Mouse (Mus musculus): ENCODE results near the gene Zfp383. TPM values are rescaled to one million over a fixed set of nuclear protein-coding genes. Genes with fewer than 3 reads are reported as not detected.

The Zfp383 gene
- polyA plus RNA-seq, 1 experiment from 2014 or later, result 7.2 TPM

- H3K36me3 ChIP-seq (ENCODE audit: poor library complexity, severe bottlenecking), result peaks cover 20% of the 10 kb centered on the region
- H3K9ac ChIP-seq, result peak within 1 kb of the TSS; percentile 71
- peak within 1 kb of the TSS; percentile 58 for H3K4me3 ChIP-seq
- H3K27ac ChIP-seq, result peak within 1 kb of the TSS; percentile 99
- WGBS, result under 1% methylated on average over 22 of the region's 22 CpGs
- peaks cover 29% of the 10 kb centered on the region for H3K4me1 ChIP-seq
- peak within 1 kb of the TSS; percentile 67 for H3K4me2 ChIP-seq
- peak; percentile 84 for ATAC-seq
- no peaks in the 10 kb centered on the region for H3K27me3 ChIP-seq
- no peaks in the 10 kb centered on the region for H3K9me3 ChIP-seq (replicated peaks)
Measured at GRCm38 (mm10) chr7:29905966-29906681, 1.9 kb upstream of the Zfp383 start, which contains the start of gene Zfp27. Gene Zfp27, minus strand, starts transcription at chr7:29906572.

DNA sequence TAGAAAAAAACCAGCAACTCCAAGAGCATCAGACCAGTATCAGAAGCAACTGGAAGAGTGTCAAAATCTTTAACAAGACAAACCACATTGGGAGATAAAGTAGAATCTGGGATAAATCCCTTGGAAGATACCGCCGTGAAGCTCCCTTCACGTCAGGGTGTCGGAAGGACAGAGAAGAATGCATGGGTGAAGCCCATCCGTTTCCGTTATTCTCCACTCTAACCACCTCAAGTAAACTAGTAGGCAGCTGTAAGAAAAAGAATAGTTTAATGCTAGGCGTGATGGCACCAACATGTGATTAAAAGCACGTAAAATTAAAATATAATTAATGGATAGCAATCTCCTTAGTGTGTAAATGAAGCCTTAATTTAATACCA is 1.4 kb upstream of the Zfp383 start:
- Histone ChIP-seq H3K27ac (peak overlapping the region; percentile 99), H3K9ac (peak overlapping the region; percentile 71), H3K36me3 (ENCODE audit: poor library complexity, severe bottlenecking) (peaks cover 19% of the 10 kb centered on the region), H3K27me3 (no peaks in the 10 kb centered on the region), H3K4me3 (peak overlapping the region; percentile 58), H3K4me1 (peaks cover 31% of the 10 kb centered on the region), H3K4me2 (peak overlapping the region; percentile 67), H3K9me3 (replicated peaks) (no peaks in the 10 kb centered on the region)
- no peak for ATAC-seq
- WGBS, result 15% methylated on average over 8 of the region's 8 CpGs

DNA sequence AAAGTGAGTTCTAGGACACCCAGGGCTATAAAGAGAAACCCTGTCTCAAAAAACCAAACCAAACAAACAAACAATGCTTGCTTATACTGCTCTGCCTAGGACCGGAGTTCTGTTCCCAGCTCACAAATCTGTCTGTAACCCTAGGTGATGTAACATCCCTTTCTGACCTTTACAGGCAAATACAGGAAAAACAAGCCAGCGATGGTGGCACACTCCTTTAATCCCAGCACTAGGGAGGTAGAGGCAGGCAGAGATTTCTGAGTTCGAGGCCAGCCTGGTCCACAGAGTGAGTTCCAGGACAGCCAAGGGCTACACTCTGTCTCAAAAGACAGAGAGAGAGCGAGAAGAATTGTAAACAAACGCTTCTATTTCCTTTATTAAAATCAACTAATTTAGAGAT is 817 bp upstream of the Zfp383 start:
- H3K4me2 ChIP-seq, result peak overlapping the region; percentile 67

GRCm38 (mm10) chr7:29910252-29910651 is 2.2 kb downstream of the Zfp383 start:
- Histone ChIP-seq H3K4me2 (peak overlapping the region; percentile 74), H3K27ac (no peak overlapping the region), H3K36me3 (ENCODE audit: poor library complexity, severe bottlenecking) (peaks cover 43% of the 10 kb centered on the region), H3K9me3 (replicated peaks) (no peaks in the 10 kb centered on the region), H3K27me3 (no peaks in the 10 kb centered on the region), H3K4me1 (peaks cover 30% of the 10 kb centered on the region), H3K4me3 (no peak overlapping the region), H3K9ac (no peak overlapping the region; the same call in 1 of the 2 replicates)
- 57% methylated on average over 2 of the region's 2 CpGs for WGBS
- ATAC-seq, result no peak

More for the DNA sequence above, 817 bp upstream of the Zfp383 start:
- 88% methylated on average over 5 of the region's 5 CpGs for WGBS
- H3K27me3 ChIP-seq, result no peaks in the 10 kb centered on the region
- peak overlapping the region; percentile 99 for H3K27ac ChIP-seq
- no peak overlapping the region for H3K4me3 ChIP-seq
- H3K9me3 ChIP-seq (replicated peaks), result no peaks in the 10 kb centered on the region
- no peak overlapping the region for H3K9ac ChIP-seq
- peaks cover 23% of the 10 kb centered on the region for H3K36me3 ChIP-seq (ENCODE audit: poor library complexity, severe bottlenecking)
- ATAC-seq, result no peak
- peaks cover 31% of the 10 kb centered on the region for H3K4me1 ChIP-seq

DNA sequence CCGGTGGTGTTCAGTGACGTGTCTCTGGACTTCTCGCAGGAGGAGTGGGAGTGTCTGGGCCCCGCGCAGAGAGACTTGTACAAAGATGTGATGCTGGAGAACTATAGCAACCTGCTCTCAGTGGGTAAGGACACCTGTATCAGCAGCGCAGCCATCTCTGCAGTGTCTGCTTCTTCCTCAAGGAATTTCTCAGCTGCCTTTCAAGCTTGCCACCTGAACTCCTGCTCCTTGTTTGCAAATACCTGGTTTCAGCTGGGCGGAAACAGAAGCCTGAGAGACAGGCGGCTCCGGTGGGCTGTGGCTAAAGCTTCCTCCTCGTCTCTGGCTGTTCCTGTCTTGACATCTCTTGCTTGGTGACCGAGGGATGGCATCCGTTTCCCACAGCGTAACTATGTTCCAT is 4.1 kb downstream of the Zfp383 start:
- WGBS, result 94% methylated on average over 13 of the region's 13 CpGs
- no peak for ATAC-seq
- no peak overlapping the region for H3K4me2 ChIP-seq
- no peaks in the 10 kb centered on the region for H3K27me3 ChIP-seq
- H3K4me3 ChIP-seq, result no peak overlapping the region
- peaks cover 58% of the 10 kb centered on the region for H3K36me3 ChIP-seq (ENCODE audit: poor library complexity, severe bottlenecking)
- H3K9ac ChIP-seq, result no peak overlapping the region
- peaks cover 24% of the 10 kb centered on the region for H3K4me1 ChIP-seq
- no peaks in the 10 kb centered on the region for H3K9me3 ChIP-seq (replicated peaks)
- H3K27ac ChIP-seq, result no peak overlapping the region

DNA sequence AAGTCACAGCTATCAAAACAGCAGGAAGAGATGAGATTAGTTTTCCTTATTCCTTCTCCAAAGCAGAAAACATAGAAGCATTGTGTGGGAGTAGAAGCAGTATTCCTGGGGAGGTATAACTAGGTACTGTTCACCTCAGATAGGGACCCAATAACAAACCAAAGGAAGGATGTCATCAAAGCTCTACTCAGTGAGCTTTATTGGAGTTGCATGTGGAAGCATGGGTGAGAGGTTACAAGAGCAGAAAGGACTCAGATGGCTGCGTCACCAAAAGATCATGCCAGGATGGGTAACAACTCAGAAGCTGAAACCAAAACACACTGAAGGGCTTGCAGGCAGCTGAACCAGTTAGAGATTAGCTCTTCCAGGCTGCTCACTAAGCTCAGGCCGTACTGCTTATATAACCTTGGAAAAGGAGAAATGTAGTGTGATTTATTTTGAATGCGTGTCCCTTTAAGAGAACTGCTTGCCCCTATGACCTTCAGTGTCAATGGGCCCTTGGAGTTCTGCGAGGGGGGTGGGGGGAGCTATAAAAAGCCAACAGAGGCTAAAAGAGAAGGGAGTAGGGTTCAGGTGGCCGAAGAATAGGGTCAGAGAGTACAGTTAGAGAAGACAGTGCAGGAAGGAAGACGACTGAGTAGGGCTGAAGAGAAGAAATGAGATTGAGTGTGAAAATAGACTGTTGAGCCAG is 9.5 kb downstream of the Zfp383 start:
- Histone ChIP-seq H3K9ac (no peak overlapping the region), H3K27ac (no peak overlapping the region), H3K4me2 (no peak overlapping the region), H3K9me3 (replicated peaks) (no peaks in the 10 kb centered on the region), H3K36me3 (ENCODE audit: poor library complexity, severe bottlenecking) (peaks cover 45% of the 10 kb centered on the region), H3K4me3 (no peak overlapping the region), H3K4me1 (no peaks in the 10 kb centered on the region), H3K27me3 (no peaks in the 10 kb centered on the region)
- WGBS, result 72% methylated on average over 6 of the region's 6 CpGs
- no peak for ATAC-seq

- Histone ChIP-seq H3K4me1 (no peaks in the 10 kb centered on the region), H3K27ac (no peak overlapping the region), H3K36me3 (ENCODE audit: poor library complexity, severe bottlenecking) (peaks cover 41% of the 10 kb centered on the region), H3K27me3 (no peaks in the 10 kb centered on the region), H3K9me3 (replicated peaks) (no peaks in the 10 kb centered on the region), H3K9ac (no peak overlapping the region), H3K4me3 (no peak overlapping the region), H3K4me2 (no peak overlapping the region)
- WGBS, result 82% methylated on average over 4 of the region's 4 CpGs
- ATAC-seq, result no peak
Measured at GRCm38 (mm10) chr7:29918062-29918453, 10.0 kb downstream of the Zfp383 start.

DNA sequence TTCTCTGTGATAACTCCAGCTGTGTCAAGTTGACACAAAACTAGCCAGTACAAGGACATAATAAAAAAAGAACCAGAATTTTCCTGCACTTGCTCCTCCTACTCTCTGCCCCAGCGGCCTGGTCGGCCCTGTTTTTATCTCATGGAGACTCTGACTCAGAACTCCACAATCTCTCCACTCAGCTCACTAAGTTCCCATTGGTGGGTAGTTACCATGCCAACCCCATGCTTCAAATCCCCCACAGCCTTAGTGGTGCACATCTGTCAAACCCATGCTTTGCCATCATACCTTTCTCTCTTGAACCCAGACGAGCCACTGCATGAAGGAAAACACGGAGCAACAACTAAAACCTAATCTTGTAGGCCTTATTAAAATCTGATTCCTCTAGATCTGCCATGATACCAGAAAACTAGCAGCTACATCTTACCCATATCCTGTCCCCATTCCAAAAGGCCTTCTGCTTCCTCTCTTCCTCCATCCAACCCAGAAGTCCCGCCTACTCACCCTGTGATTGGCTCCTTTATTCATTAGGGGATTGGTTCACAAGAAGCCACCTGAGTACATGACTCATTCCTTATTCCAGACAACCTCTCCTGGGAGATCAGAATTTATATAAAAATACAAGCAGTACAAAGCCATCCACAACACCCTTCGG is 13.5 kb downstream of the Zfp383 start:
- Histone ChIP-seq H3K36me3 (ENCODE audit: poor library complexity, severe bottlenecking) (peaks cover 10% of the 10 kb centered on the region), H3K27ac (no peak overlapping the region), H3K4me2 (no peak overlapping the region), H3K4me1 (no peaks in the 10 kb centered on the region), H3K9ac (no peak overlapping the region), H3K4me3 (no peak overlapping the region), H3K9me3 (replicated peaks) (no peaks in the 10 kb centered on the region; the same call in 1 of the 2 replicates), H3K27me3 (no peaks in the 10 kb centered on the region)
- WGBS, result 87% methylated on average over 6 of the region's 6 CpGs
- ATAC-seq, result no peak

DNA sequence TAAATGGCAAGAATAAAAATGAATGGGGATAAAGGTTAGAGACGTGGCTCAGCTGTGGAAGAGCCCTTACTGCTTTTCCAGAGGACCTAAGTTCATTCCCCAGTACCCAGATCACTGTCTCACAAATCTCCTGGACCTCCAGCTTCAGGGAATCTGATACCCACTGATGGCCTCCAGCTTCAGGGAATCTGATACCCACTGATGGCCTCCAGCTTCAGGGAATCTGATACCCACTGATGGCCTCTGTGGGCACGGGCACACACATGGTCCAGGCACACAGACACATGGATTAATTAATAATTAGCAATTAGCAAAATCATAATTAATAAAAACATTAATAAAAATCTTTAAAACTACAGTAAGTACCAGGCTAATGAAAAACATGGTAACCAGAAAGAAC is 14.8 kb downstream of the Zfp383 start:
- no peak for ATAC-seq
- Histone ChIP-seq H3K4me3 (no peak overlapping the region), H3K4me1 (no peaks in the 10 kb centered on the region), H3K36me3 (ENCODE audit: poor library complexity, severe bottlenecking) (no peaks in the 10 kb centered on the region), H3K9me3 (replicated peaks) (no peaks in the 10 kb centered on the region; the same call in 1 of the 2 replicates), H3K27me3 (no peaks in the 10 kb centered on the region), H3K9ac (no peak overlapping the region), H3K27ac (no peak overlapping the region), H3K4me2 (no peak overlapping the region)
- WGBS, result 91% methylated on average over 2 of the region's 2 CpGs

GRCm38 (mm10) chr7:29938856-29939255 is 30.8 kb downstream of the Zfp383 start:
- Histone ChIP-seq H3K27me3 (no peaks in the 10 kb centered on the region), H3K4me3 (no peak overlapping the region), H3K9ac (no peak overlapping the region), H3K9me3 (replicated peaks) (no peaks in the 10 kb centered on the region), H3K4me2 (no peak overlapping the region), H3K4me1 (peaks cover 3% of the 10 kb centered on the region; the same call in 1 of the 2 replicates), H3K27ac (no peak overlapping the region), H3K36me3 (ENCODE audit: poor library complexity, severe bottlenecking) (peaks cover 63% of the 10 kb centered on the region)
- 84% methylated on average over 6 of the region's 6 CpGs for WGBS
- ATAC-seq, result no peak

DNA sequence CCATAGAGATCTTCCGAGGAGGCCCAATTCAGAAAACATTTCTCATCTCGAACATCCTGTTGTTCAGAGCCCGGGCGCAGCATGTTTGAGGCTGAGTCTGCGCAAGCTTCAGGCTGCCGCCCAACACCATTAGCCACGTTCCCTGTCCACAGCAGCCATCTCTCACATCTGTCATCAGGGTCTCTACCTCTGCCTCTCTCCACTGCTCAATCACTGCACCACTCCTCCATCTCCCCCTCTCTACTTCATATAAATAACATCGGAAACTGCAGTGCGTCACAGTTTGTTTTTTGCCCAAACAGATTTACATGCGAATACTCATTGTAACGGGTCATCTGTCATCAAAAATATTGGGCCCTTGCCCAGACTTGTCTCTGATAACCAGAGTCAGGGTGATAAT is 33.0 kb downstream of the Zfp383 start:
- H3K36me3 ChIP-seq (ENCODE audit: poor library complexity, severe bottlenecking), result peaks cover 41% of the 10 kb centered on the region
- H3K4me3 ChIP-seq, result no peak overlapping the region
- no peak for ATAC-seq
- H3K27me3 ChIP-seq, result no peaks in the 10 kb centered on the region
- no peak overlapping the region for H3K4me2 ChIP-seq
- no peaks in the 10 kb centered on the region for H3K9me3 ChIP-seq (replicated peaks)
- H3K4me1 ChIP-seq, result peaks cover 3% of the 10 kb centered on the region; the same call in 1 of the 2 replicates
- 0 out of 2 replicates have a peak overlapping the region, but pooled peaks have one; percentile 8 for H3K9ac ChIP-seq
- WGBS, result 89% methylated on average over 11 of the region's 11 CpGs
- H3K27ac ChIP-seq, result no peak overlapping the region

DNA sequence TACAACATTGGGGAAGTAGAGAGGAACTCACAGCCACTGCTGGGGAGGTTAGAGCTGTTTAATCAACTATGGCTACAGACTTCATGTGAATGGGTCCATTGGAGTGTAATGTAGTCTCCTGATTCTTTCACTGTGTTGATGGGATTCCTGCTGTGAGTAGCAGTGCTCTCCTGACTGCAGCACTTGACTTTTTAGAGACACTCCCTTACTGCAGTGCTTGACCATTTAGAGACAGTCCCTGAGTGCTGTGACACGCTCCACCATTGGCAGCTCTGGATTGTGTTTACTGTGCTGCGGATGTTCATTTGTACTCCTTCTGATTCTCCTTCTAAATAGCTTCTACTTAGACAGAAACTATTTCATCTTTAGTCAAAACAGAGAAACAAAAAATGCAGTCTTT is 34.7 kb downstream of the Zfp383 start:
- H3K9ac ChIP-seq, result no peak overlapping the region
- ATAC-seq, result no peak
- H3K36me3 ChIP-seq (ENCODE audit: poor library complexity, severe bottlenecking), result peaks cover 30% of the 10 kb centered on the region
- H3K4me3 ChIP-seq, result no peak overlapping the region
- no peak overlapping the region for H3K4me2 ChIP-seq
- H3K27me3 ChIP-seq, result no peaks in the 10 kb centered on the region
- WGBS, result 37% methylated on average over 2 of the region's 2 CpGs
- peaks cover 3% of the 10 kb centered on the region; the same call in 1 of the 2 replicates for H3K4me1 ChIP-seq
- H3K27ac ChIP-seq, result no peak overlapping the region
- H3K9me3 ChIP-seq (replicated peaks), result no peaks in the 10 kb centered on the region
